Mouse (Mus musculus) intestine, embryonic 14.5 days (tissue): ENCODE data around the gene Dclk3. TPM values are rescaled to one million over a fixed set of nuclear protein-coding genes. Genes with fewer than 3 reads are reported as not detected.

Source experiments
- ATAC-seq: fragments of 200-750 bp; cut with Nextera tagmentation; replicated peaks from 2 replicates; pipeline ENCODE4 v1.8.0; 2017; ENCODE audit warnings: low read depth, moderate number of reproducible peaks, moderate TSS enrichment, moderate library complexity; ENCODE audit not compliant: low FRiP score, low TSS enrichment
- DNase-seq: peaks from one replicate; pipeline ENCODE4 v3.0.0-alpha.2; 2018; ENCODE audit warnings: low spot score
- H3K27ac ChIP-seq: fragments of 300-500 bp; sonication (generic); 2 replicates; pipeline ENCODE4 v1.5.1; 2014; ENCODE audit warnings: low read depth, mild to moderate bottlenecking, control low read depth
- H3K27me3 ChIP-seq: fragments of 300-500 bp; sonication (generic); replicated peaks from 2 replicates; pipeline ENCODE4 v1.6.1; 2014; ENCODE audit warnings: low read length, control low read depth; ENCODE audit not compliant: control insufficient read depth, insufficient read depth
- H3K36me3 ChIP-seq: fragments of 300-500 bp; sonication (generic); 2 replicates; pipeline ENCODE4 v1.6.1; 2014; ENCODE audit warnings: low read length, control low read depth; ENCODE audit not compliant: control insufficient read depth, insufficient read depth
- H3K4me1 ChIP-seq: fragments of 300-500 bp; sonication (generic); replicated peaks from 2 replicates; pipeline ENCODE4 v1.6.1; 2014; ENCODE audit warnings: low read length, control low read depth, mixed read lengths; ENCODE audit not compliant: control insufficient read depth, insufficient read depth
- H3K4me2 ChIP-seq: fragments of 300-500 bp; sonication (generic); 2 replicates; pipeline ENCODE4 v1.6.1; 2014; ENCODE audit warnings: low read length
- H3K4me3 ChIP-seq: fragments of 300-500 bp; sonication (generic); 2 replicates; pipeline ENCODE4 v1.5.1; 2014; ENCODE audit warnings: low read depth, low read length, control low read depth, mixed read lengths
- H3K9ac ChIP-seq: fragments of 300-500 bp; sonication (generic); 2 replicates; pipeline ENCODE4 v1.6.1; 2014; ENCODE audit warnings: mild to moderate bottlenecking, low read length
- H3K9me3 ChIP-seq: fragments of 300-500 bp; sonication (generic); 2 replicates; pipeline ENCODE4 v1.6.1; 2016; ENCODE audit warnings: low read length, control low read depth; ENCODE audit not compliant: control insufficient read depth
- WGBS: fragments of 180-500 bp; shearing (Covaris S2); extraction: QIAGEN DNeasy Blood & Tissue Kit; methylation state at CpG from one replicate; pipeline ENCODE4 v1.1.7; 2014; 5-methylcytosine and 5-hydroxymethylcytosine counted together
- polyA plus RNA-seq: library from polyadenylated mRNA; unstranded; fragments of >200 nt; fragmentation: Nextera tagmentation; extraction: Ambion mirVana; gene quantifications from 2 replicates; pipeline ENCODE4 v1.2.1, GENCODE M21; 2014

Gene Dclk3
- polyA plus RNA-seq, 1 experiment from 2014 or later = 0.38 TPM

GRCm38 (mm10) chr9:111449880-111450279 is 11.0 kb downstream of the Dclk3 start:
- Histone ChIP-seq H3K4me3 (no peak overlapping the region), H3K36me3 (no peaks in the 10 kb centered on the region), H3K4me1 (no peaks in the 10 kb centered on the region), H3K9ac (no peak overlapping the region), H3K27me3 (no peaks in the 10 kb centered on the region), H3K4me2 (no peak overlapping the region), H3K9me3 (no peaks in the 10 kb centered on the region), H3K27ac (no peak overlapping the region)
- ATAC-seq (no peak), DNase-seq (no peak)
- WGBS = 77% methylated on average over 5 of the region's 5 CpGs

GRCm38 (mm10) chr9:111450853-111451404 is 12.0 kb downstream of the Dclk3 start:
- no peak for DNase-seq

GRCm38 (mm10) chr9:111453895-111454294 is 15.0 kb downstream of the Dclk3 start:
- 51% methylated on average over 3 of the region's 3 CpGs for WGBS
- H3K9ac ChIP-seq = no peak overlapping the region

More at GRCm38 (mm10) chr9:111450853-111451404, 12.0 kb downstream of the Dclk3 start:
- Histone ChIP-seq H3K27ac (no peak overlapping the region), H3K36me3 (no peaks in the 10 kb centered on the region), H3K9me3 (no peaks in the 10 kb centered on the region), H3K4me3 (no peak overlapping the region), H3K4me2 (no peak overlapping the region), H3K4me1 (no peaks in the 10 kb centered on the region), H3K9ac (no peak overlapping the region), H3K27me3 (no peaks in the 10 kb centered on the region)
- 77% methylated on average over 12 of the region's 12 CpGs for WGBS
- no peak for ATAC-seq

GRCm38 (mm10) chr9:111457176-111457935 is 18.5 kb downstream of the Dclk3 start:
- no peak overlapping the region for H3K4me3 ChIP-seq
- 82% methylated on average over 10 of the region's 10 CpGs for WGBS
- no peaks in the 10 kb centered on the region for H3K9me3 ChIP-seq
- ATAC-seq (no peak), DNase-seq (no peak)
- no peak overlapping the region for H3K4me2 ChIP-seq
- H3K4me1 ChIP-seq = 0 out of 2 replicates have a peak, but pooled peaks cover 2% of the 10 kb centered on the region
- H3K27me3 ChIP-seq = no peaks in the 10 kb centered on the region
- no peak overlapping the region for H3K27ac ChIP-seq
- no peaks in the 10 kb centered on the region for H3K36me3 ChIP-seq
- H3K9ac ChIP-seq = no peak overlapping the region

More at GRCm38 (mm10) chr9:111453895-111454294, 15.0 kb downstream of the Dclk3 start:
- H3K9me3 ChIP-seq = no peaks in the 10 kb centered on the region
- no peaks in the 10 kb centered on the region for H3K27me3 ChIP-seq
- no peak for ATAC-seq
- no peaks in the 10 kb centered on the region for H3K36me3 ChIP-seq
- H3K4me1 ChIP-seq = no peaks in the 10 kb centered on the region
- no peak overlapping the region for H3K4me3 ChIP-seq
- no peak overlapping the region for H3K27ac ChIP-seq
- no peak overlapping the region for H3K4me2 ChIP-seq
- DNase-seq = no peak

GRCm38 (mm10) chr9:111457936-111458310 is 19.0 kb downstream of the Dclk3 start:
- Histone ChIP-seq H3K27me3 (no peaks in the 10 kb centered on the region), H3K36me3 (no peaks in the 10 kb centered on the region), H3K4me3 (no peak overlapping the region), H3K9ac (no peak overlapping the region), H3K4me1 (0 out of 2 replicates have a peak, but pooled peaks cover 2% of the 10 kb centered on the region), H3K4me2 (no peak overlapping the region), H3K27ac (no peak overlapping the region), H3K9me3 (no peaks in the 10 kb centered on the region)
- ATAC-seq = no peak
- DNase-seq = no peak
- WGBS = 82% methylated on average over 4 of the region's 4 CpGs

GRCm38 (mm10) chr9:111459466-111459865 is 20.6 kb downstream of the Dclk3 start:
- Histone ChIP-seq H3K9me3 (no peaks in the 10 kb centered on the region), H3K27me3 (no peaks in the 10 kb centered on the region), H3K36me3 (no peaks in the 10 kb centered on the region), H3K27ac (no peak overlapping the region; the same call in 1 of the 2 replicates), H3K9ac (no peak overlapping the region), H3K4me3 (no peak overlapping the region), H3K4me1 (0 out of 2 replicates have a peak, but pooled peaks cover 2% of the 10 kb centered on the region), H3K4me2 (no peak overlapping the region)
- 48% methylated on average over 8 of the region's 8 CpGs for WGBS
- ATAC-seq (no peak), DNase-seq (no peak)

DNA sequence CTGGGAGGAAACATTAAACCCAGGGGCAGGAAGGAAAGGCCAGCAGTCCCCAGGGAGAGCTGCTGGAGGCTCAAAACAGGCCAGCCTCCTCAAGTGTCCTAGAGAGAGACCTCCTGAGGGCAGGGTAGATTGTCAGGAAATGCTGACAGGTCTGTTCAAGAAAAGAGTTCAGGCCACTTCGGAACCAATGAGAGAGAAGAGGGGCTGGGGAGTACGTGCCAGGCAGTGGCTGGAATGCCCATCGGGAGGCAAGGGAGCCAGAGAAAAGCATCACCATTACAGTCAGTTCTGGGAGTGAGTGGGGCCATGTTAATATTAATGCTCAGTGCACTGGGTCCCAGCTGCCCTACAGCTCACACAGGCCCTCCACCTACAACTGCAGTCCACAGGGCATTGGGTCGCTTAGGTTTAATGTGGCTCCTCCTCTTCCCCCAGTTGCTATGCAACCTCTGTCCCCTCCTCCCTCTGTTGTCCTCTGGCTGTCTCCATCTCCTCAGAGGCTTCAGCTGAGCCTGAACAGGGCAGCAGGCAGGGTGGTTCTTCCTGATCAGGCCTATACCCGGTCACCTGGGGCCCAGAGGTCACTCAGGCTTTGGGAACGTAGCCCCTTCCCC is 21.4 kb downstream of the Dclk3 start:
- DNase-seq = no peak

GRCm38 (mm10) chr9:111461415-111462103 is 22.7 kb downstream of the Dclk3 start:
- H3K27ac ChIP-seq = no peak overlapping the region

More for the DNA sequence above, 21.4 kb downstream of the Dclk3 start:
- Histone ChIP-seq H3K27ac (no peak overlapping the region), H3K4me3 (no peak overlapping the region), H3K27me3 (no peaks in the 10 kb centered on the region), H3K9me3 (no peaks in the 10 kb centered on the region), H3K36me3 (no peaks in the 10 kb centered on the region), H3K9ac (no peak overlapping the region), H3K4me2 (no peak overlapping the region), H3K4me1 (0 out of 2 replicates have a peak, but pooled peaks cover 2% of the 10 kb centered on the region)
- peak; percentile 58; the same call in 1 of the 2 replicates for ATAC-seq
- 28% methylated on average over 6 of the region's 6 CpGs for WGBS

More at GRCm38 (mm10) chr9:111461415-111462103, 22.7 kb downstream of the Dclk3 start:
- no peaks in the 10 kb centered on the region for H3K36me3 ChIP-seq
- H3K4me1 ChIP-seq = 0 out of 2 replicates have a peak, but pooled peaks cover 2% of the 10 kb centered on the region
- no peak for DNase-seq
- H3K27me3 ChIP-seq = no peaks in the 10 kb centered on the region
- no peaks in the 10 kb centered on the region for H3K9me3 ChIP-seq
- H3K4me2 ChIP-seq = no peak overlapping the region
- no peak overlapping the region for H3K4me3 ChIP-seq
- H3K9ac ChIP-seq = no peak overlapping the region
- ATAC-seq = no peak
- WGBS = 73% methylated on average over 10 of the region's 10 CpGs
